Mouse (Mus musculus): ENCODE data around the gene Fev.

- TF ChIP-seq CTCF (IDR thresholded peaks at IDR 0.05; ENCODE audit: extremely low read depth, insufficient read length, insufficient replicate concordance, low read depth, low read length) (no peak), POLR2A (IDR thresholded peaks at IDR 0.05; ENCODE audit: low read depth, low read length) (no peak)
Observed at GRCm38 (mm10) chr1:74883441-74883840, 1.8 kb downstream of the Fev start.

All from small intestine, adult 2 months (tissue).